Mouse (Mus musculus): Measurements from ENCODE around the gene Gpa33.

Gpa33 gene

GRCm38 (mm10) chr1:166165159-166165558 lies 35.1 kb downstream of the Gpa33 start:
- DNase-seq = no peak

GRCm38 (mm10) chr1:166167405-166167804 lies 37.4 kb downstream of the Gpa33 start:
- DNase-seq = no peak

DNA sequence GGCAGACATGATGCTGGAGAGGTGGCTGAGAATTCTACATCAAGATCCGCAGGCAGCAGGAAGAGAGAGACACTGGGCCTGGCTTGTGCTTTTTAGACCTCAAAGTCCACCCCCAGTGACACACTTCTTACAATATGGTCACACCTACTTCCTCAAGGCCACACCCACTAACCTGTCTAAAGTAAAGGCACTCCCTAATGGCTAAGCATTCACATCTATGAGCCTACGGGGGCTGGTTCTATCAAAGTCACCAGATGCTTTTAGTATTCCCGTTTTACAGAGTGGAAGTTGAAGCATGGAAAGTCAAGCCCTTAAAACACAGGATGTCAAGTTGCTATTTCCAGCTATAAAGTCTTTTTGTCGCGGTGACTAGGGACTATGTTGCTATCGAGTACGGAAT lies 38.0 kb downstream of the Gpa33 start:
- no peak for DNase-seq

- DNase-seq = no peak
Measured at GRCm38 (mm10) chr1:166169713-166170112, 39.7 kb downstream of the Gpa33 start.

GRCm38 (mm10) chr1:166170852-166171251 lies 40.8 kb downstream of the Gpa33 start:
- DNase-seq = no peak

DNA sequence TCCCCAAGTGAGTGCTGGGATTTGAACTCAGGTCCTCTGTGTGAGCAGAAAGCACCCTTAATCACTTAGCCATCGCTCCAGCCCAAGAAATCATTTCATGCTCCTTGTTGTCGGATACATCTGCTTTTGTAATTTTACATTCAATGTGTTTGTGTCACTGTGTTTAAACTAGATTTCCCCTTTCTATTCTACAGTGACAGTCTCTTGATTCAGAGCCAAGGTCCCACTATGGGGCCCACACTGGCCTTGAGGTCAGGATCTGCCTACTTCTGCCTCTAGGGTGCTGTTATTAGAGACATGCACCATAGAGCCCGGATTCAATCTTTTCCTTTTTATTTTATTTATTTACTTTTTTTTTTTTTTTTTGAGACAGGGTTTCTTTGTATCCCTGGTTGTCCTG lies 43.0 kb downstream of the Gpa33 start:
- no peak for DNase-seq

- DNase-seq = no peak
Measured at GRCm38 (mm10) chr1:166173621-166174020, 43.6 kb downstream of the Gpa33 start.

GRCm38 (mm10) chr1:166181510-166181909 lies 51.5 kb downstream of the Gpa33 start:
- no peak for DNase-seq

DNA sequence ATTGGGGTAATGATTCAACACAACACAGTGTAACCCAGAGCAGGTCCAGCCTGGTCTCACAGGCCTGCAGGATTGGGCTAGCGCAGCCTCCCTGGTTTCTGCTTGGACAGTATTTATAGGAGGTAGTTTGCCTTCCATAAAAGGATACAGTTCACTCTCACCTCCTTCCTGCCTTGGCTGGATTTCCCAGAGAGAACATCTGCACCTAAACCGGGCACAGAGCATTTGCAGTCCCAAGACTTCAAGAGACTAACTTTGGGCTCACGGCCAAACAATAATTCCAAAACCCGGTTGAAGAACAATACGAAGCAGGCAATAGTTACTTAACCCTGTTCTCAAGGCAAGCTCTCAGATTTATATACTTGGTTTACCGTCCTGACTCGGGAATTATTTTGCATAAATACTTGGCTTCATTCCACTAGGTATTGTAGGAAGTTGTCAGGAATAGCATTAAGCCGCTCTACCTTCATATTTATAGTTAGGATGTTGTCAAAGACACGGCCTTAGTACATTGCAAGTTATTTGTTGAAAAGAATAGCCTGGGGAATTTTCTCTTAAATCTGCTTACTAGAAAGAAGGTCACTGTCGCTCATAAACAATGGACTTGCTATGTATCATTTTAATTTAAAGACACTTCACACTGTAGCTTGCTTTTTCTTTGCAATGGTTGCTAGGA lies 53.1 kb downstream of the Gpa33 start:
- DNase-seq = no peak

GRCm38 (mm10) chr1:166184391-166185229 lies 54.6 kb downstream of the Gpa33 start:
- no peak for DNase-seq

DNA sequence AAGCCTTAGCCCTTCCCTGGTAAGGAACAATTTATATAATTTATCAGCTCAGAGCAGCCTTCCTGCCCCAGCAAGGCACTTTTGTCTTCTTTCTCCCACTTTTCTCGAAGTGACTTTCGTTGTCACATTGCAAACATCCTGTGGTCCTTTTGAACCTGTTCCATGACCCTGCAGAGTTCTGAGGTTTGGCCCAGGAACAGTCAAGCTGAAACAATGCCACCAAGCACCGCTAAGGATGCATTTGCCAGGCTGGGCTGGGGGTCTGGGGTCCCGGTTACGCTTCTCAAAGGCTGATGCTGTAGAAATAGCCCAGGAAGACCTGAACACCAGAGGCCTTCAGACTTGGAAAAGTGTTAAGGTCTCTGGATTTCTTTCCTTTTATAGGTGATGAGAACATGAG lies 55.3 kb downstream of the Gpa33 start:
- no peak for DNase-seq

DNA sequence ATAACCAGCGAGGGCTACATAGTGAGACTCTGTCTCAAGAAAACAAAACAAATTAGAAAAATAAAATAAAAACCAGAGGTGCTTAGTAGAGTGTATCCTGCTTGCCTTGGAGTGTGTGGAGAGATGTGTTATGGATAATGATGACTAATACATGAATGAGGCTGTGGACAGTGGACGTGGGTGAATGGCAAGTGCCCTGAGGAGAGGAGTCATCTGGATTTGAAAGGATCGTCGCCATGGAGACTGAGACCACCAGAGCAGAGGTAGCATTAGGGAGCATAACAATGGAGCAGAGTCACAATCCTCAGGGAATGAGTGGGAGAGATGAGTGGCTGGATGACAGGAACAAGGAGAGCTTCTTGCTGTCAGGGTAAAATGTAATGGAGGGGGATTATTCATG lies 59.8 kb downstream of the Gpa33 start:
- DNase-seq = no peak

GRCm38 (mm10) chr1:166204171-166204570 lies 74.1 kb downstream of the Gpa33 start:
- DNase-seq = no peak

DNA sequence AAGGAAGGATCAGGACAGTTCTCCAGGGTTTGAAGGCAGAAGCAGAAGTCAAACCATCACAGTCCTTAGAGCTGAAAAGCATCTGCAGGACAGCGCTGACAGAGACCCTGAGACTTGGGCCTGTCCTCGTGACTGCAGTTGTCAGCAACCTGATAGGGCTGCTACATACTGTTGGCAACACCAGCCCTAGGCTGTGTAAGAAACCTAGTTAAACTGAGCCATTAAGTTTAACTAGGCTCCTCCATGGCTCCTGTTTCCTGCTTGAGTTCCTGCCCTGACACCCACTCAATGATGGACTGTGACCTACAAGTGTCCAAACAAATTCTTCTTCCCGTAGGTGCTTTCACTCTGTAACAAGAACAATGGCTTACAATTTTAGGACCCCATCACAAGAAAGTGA lies 75.1 kb downstream of the Gpa33 start:
- no peak for DNase-seq

GRCm38 (mm10) chr1:166209371-166209770 lies 79.3 kb downstream of the Gpa33 start:
- no peak for DNase-seq

DNA sequence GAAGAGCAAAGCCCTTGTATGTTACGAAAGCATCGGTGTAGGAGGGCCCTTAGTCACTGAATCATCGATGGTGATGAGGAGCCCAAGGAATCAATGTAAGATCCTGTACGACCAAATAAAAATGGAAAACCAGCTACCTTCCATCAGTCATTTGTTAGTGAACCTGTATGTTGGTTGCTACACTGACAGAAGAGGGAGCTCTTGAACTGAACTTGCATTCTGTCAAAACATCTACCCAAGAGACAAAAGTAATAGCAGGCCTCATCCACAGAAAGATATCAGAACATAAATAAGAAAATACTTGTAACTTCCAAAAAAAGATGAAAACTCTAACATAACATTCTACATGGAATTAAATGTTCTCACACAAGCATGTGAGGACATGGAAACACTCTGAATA lies 84.1 kb downstream of the Gpa33 start:
- DNase-seq = no peak

Measured in lung, adult 18-20 months (tissue).